Mouse (Mus musculus) stomach, embryonic 15.5 days (tissue): ENCODE results near the gene Exoc4. TPM values are rescaled to one million over a fixed set of nuclear protein-coding genes. Genes with fewer than 3 reads are reported as not detected.

Source experiments
- ATAC-seq: fragments of 200-750 bp; cut with Nextera tagmentation; 2 replicates; pipeline ENCODE4 v1.8.0; 2017; ENCODE audit warnings: low read depth, moderate number of reproducible peaks, moderate TSS enrichment; ENCODE audit not compliant: insufficient read depth, low FRiP score
- H3K27ac ChIP-seq: fragments of 300-500 bp; sonication (generic); 2 replicates; pipeline ENCODE4 v1.5.1; 2015; ENCODE audit warnings: mild to moderate bottlenecking, inconsistent platforms
- H3K27me3 ChIP-seq: fragments of 300-500 bp; sonication (generic); replicated peaks from 2 replicates; pipeline ENCODE4 v1.6.1; 2015; ENCODE audit warnings: inconsistent platforms
- H3K36me3 ChIP-seq: fragments of 300-500 bp; sonication (generic); 2 replicates; pipeline ENCODE4 v1.6.1; 2015; ENCODE audit warnings: inconsistent platforms
- H3K4me1 ChIP-seq: fragments of 300-500 bp; sonication (generic); 2 replicates; pipeline ENCODE4 v1.6.1; 2015; ENCODE audit warnings: inconsistent platforms
- H3K4me2 ChIP-seq: fragments of 300-500 bp; sonication (generic); 2 replicates; pipeline ENCODE4 v1.6.1; 2015; ENCODE audit warnings: mild to moderate bottlenecking, inconsistent platforms
- H3K4me3 ChIP-seq: fragments of 300-500 bp; sonication (generic); replicated peaks from 2 replicates; pipeline ENCODE4 v1.5.1; 2015; ENCODE audit warnings: inconsistent platforms
- H3K9ac ChIP-seq: fragments of 300-500 bp; sonication (generic); 2 replicates; pipeline ENCODE4 v1.6.1; 2015; ENCODE audit warnings: inconsistent platforms
- H3K9me3 ChIP-seq: fragments of 300-500 bp; sonication (generic); 2 replicates; pipeline ENCODE4 v1.6.1; 2016; ENCODE audit warnings: inconsistent platforms
- WGBS: fragments of 180-500 bp; shearing (Covaris S2); methylation state at CpG from one replicate; pipeline ENCODE4 v1.1.7; 2015; 5-methylcytosine and 5-hydroxymethylcytosine counted together
- polyA plus RNA-seq: library from polyadenylated mRNA; unstranded; fragments of >200 nt; fragmentation: Nextera tagmentation; extraction: Ambion mirVana; gene quantifications from 2 replicates; pipeline ENCODE4 v1.2.1, GENCODE M21; 2015

Gene Exoc4
- polyA plus RNA-seq, 1 experiment from 2014 or later: 31.4 TPM

DNA sequence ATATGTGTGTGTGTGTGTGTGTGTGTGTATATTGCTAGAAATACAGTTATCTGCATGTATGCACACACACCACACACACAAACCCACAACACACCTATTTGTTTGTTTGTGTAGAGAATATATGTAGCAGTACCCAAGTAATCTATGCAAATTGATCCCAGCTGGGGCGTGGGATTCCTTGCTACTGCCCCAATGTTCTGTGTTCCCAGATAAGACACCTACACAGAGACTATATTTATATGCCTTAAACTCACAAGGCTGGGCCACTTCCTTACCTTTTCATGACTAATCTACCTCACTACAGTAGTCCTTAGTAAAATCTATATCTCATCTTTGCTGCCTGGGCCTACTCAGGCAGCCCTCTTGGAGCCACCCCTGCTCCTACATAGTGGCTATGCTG is 312.0 kb downstream of the Exoc4 start:
- Histone ChIP-seq H3K4me1 (no peaks in the 10 kb centered on the region), H3K4me2 (no peak overlapping the region), H3K27me3 (no peaks in the 10 kb centered on the region), H3K27ac (no peak overlapping the region), H3K9ac (no peak overlapping the region), H3K4me3 (no peak overlapping the region), H3K36me3 (no peaks in the 10 kb centered on the region), H3K9me3 (no peaks in the 10 kb centered on the region)
- 78% methylated on average over 1 of the region's 1 CpGs for WGBS
- ATAC-seq: no peak

DNA sequence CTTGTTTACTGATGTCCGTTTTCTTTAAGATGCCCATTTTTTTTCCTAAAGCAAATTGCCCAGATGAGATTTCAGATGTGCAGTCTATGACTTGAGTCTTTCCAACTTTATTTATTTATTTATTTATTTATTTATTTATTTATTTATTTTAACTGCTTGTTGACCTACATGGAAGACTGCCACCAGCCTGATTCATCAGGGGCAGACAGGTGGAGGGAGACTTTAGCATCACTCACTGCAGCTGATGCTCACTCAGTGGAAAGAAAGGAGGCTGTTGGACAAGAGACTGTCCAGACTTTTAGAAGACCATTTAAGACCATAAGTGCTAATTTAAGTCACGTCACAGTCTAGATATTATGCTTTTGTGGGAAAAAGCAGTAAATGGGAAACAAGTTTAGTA is 313.0 kb downstream of the Exoc4 start:
- 82% methylated on average over 2 of the region's 2 CpGs for WGBS

GRCm38 (mm10) chr6:33575947-33576346 is 327.1 kb downstream of the Exoc4 start:
- H3K9ac ChIP-seq: no peak overlapping the region
- no peaks in the 10 kb centered on the region for H3K27me3 ChIP-seq
- no peak overlapping the region for H3K4me3 ChIP-seq
- 85% methylated on average over 4 of the region's 4 CpGs for WGBS
- H3K36me3 ChIP-seq: no peaks in the 10 kb centered on the region
- H3K27ac ChIP-seq: no peak overlapping the region
- no peak for ATAC-seq
- no peaks in the 10 kb centered on the region for H3K9me3 ChIP-seq
- no peak overlapping the region for H3K4me2 ChIP-seq
- no peaks in the 10 kb centered on the region for H3K4me1 ChIP-seq

More for the DNA sequence above, 313.0 kb downstream of the Exoc4 start:
- no peak for ATAC-seq
- Histone ChIP-seq H3K4me1 (no peaks in the 10 kb centered on the region), H3K36me3 (no peaks in the 10 kb centered on the region), H3K4me3 (no peak overlapping the region), H3K27me3 (no peaks in the 10 kb centered on the region), H3K27ac (no peak overlapping the region), H3K4me2 (no peak overlapping the region), H3K9me3 (no peaks in the 10 kb centered on the region), H3K9ac (no peak overlapping the region)

GRCm38 (mm10) chr6:33608469-33608868 is 359.6 kb downstream of the Exoc4 start:
- Histone ChIP-seq H3K4me3 (no peak overlapping the region), H3K27me3 (no peaks in the 10 kb centered on the region), H3K4me1 (no peaks in the 10 kb centered on the region), H3K27ac (no peak overlapping the region), H3K9ac (no peak overlapping the region), H3K36me3 (no peaks in the 10 kb centered on the region), H3K9me3 (no peaks in the 10 kb centered on the region), H3K4me2 (no peak overlapping the region)
- no peak for ATAC-seq
- 76% methylated on average over 4 of the region's 4 CpGs for WGBS

GRCm38 (mm10) chr6:33613978-33614377 is 365.1 kb downstream of the Exoc4 start:
- Histone ChIP-seq H3K36me3 (no peaks in the 10 kb centered on the region), H3K4me3 (no peak overlapping the region), H3K4me2 (no peak overlapping the region), H3K27ac (no peak overlapping the region), H3K4me1 (no peaks in the 10 kb centered on the region), H3K27me3 (no peaks in the 10 kb centered on the region), H3K9me3 (no peaks in the 10 kb centered on the region), H3K9ac (no peak overlapping the region)
- no peak for ATAC-seq
- 70% methylated on average over 1 of the region's 1 CpGs for WGBS

DNA sequence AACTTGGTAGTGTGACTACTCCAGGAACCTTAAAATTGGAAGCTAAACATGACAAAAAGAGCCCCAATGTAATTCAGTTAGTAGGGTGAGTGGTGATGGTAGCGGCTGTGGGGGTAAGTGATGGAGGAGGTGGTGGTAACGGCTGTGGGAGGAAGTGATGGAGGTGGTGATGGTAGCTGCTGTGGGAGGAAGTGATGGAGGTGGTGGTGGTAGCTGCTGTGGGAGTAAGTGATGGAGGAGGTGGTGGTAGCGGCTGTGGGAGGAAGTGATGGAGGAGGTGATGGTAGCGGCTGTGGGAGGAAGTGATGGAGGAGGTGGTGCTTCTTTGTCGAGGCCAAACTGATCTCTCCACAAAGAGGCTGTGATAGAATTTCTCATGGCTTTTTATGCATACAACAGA is 369.7 kb downstream of the Exoc4 start:
- ATAC-seq: no peak
- Histone ChIP-seq H3K4me1 (no peaks in the 10 kb centered on the region), H3K4me3 (no peak overlapping the region), H3K4me2 (no peak overlapping the region), H3K27me3 (no peaks in the 10 kb centered on the region), H3K36me3 (no peaks in the 10 kb centered on the region), H3K27ac (no peak overlapping the region), H3K9ac (no peak overlapping the region), H3K9me3 (no peaks in the 10 kb centered on the region)
- WGBS: 92% methylated on average over 5 of the region's 5 CpGs

GRCm38 (mm10) chr6:33620701-33621100 is 371.8 kb downstream of the Exoc4 start:
- H3K36me3 ChIP-seq: no peaks in the 10 kb centered on the region
- H3K4me2 ChIP-seq: no peak overlapping the region
- H3K9ac ChIP-seq: no peak overlapping the region
- H3K27me3 ChIP-seq: no peaks in the 10 kb centered on the region
- 55% methylated on average over 1 of the region's 1 CpGs for WGBS
- no peak overlapping the region for H3K4me3 ChIP-seq
- no peaks in the 10 kb centered on the region for H3K4me1 ChIP-seq
- H3K9me3 ChIP-seq: no peaks in the 10 kb centered on the region
- H3K27ac ChIP-seq: no peak overlapping the region
- ATAC-seq: no peak

- Histone ChIP-seq H3K4me1 (no peaks in the 10 kb centered on the region), H3K36me3 (no peaks in the 10 kb centered on the region), H3K9me3 (no peaks in the 10 kb centered on the region), H3K27ac (no peak overlapping the region), H3K4me3 (no peak overlapping the region), H3K9ac (no peak overlapping the region), H3K4me2 (no peak overlapping the region), H3K27me3 (no peaks in the 10 kb centered on the region)
- ATAC-seq: no peak
Measured at GRCm38 (mm10) chr6:33625931-33626330, 377.0 kb downstream of the Exoc4 start.

GRCm38 (mm10) chr6:33631133-33631532 is 382.2 kb downstream of the Exoc4 start:
- Histone ChIP-seq H3K27me3 (no peaks in the 10 kb centered on the region), H3K36me3 (no peaks in the 10 kb centered on the region), H3K9ac (no peak overlapping the region), H3K27ac (no peak overlapping the region), H3K4me3 (no peak overlapping the region), H3K4me2 (no peak overlapping the region), H3K9me3 (no peaks in the 10 kb centered on the region), H3K4me1 (no peaks in the 10 kb centered on the region)
- no peak for ATAC-seq
- WGBS: 90% methylated on average over 2 of the region's 2 CpGs

DNA sequence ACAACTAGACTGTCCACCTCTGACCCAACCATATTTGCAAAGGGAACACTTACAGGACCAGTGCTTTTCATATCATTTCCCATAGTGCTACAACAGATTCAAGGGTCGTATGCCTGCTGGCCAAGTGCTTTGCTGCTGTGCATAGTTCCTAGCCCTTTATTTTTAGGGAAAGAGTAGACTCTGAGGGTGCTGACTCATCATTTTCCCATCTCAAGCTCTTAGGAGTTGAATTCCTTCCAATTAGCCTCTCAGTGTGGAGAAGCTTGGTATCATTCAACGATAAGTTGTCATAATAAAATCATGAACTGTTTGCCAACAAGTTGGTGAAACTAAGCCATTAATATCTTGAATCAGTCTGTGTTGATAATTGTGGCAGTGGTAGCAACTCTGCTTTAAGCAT is 388.3 kb downstream of the Exoc4 start:
- Histone ChIP-seq H3K27ac (no peak overlapping the region), H3K4me3 (no peak overlapping the region), H3K9me3 (no peaks in the 10 kb centered on the region), H3K36me3 (no peaks in the 10 kb centered on the region), H3K4me2 (no peak overlapping the region), H3K4me1 (no peaks in the 10 kb centered on the region), H3K9ac (no peak overlapping the region), H3K27me3 (no peaks in the 10 kb centered on the region)
- ATAC-seq: no peak
- WGBS: 61% methylated on average over 2 of the region's 2 CpGs

- Histone ChIP-seq H3K36me3 (no peaks in the 10 kb centered on the region), H3K4me1 (no peaks in the 10 kb centered on the region), H3K4me3 (no peak overlapping the region), H3K27me3 (no peaks in the 10 kb centered on the region), H3K9ac (no peak overlapping the region), H3K9me3 (no peaks in the 10 kb centered on the region), H3K27ac (no peak overlapping the region), H3K4me2 (no peak overlapping the region)
- ATAC-seq: no peak
- 51% methylated on average over 10 of the region's 10 CpGs for WGBS
Measured at GRCm38 (mm10) chr6:33681778-33682640, 433.1 kb downstream of the Exoc4 start.

DNA sequence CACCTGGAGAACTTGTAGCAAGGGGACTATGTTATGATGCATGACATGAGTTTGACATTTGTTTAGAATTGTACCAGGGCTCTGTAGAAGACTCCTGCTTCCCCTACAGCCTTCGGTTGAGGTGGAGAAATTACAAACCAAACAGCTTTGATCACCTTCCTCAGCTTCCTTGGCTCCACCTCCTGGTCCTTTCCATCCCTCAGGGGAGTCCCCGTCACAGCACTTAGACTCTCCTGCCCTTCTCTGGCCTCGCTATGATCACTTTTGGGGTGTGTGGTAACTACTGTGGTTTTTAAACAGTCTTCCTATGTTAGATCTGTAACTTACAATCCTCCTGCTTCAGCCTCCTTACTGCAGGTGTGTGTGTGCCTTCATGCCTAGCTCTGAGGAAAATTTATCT is 434.6 kb downstream of the Exoc4 start:
- no peaks in the 10 kb centered on the region for H3K36me3 ChIP-seq
- no peak overlapping the region for H3K4me3 ChIP-seq
- no peaks in the 10 kb centered on the region for H3K27me3 ChIP-seq
- 58% methylated on average over 3 of the region's 3 CpGs for WGBS
- no peaks in the 10 kb centered on the region for H3K9me3 ChIP-seq
- H3K4me2 ChIP-seq: no peak overlapping the region
- H3K27ac ChIP-seq: no peak overlapping the region
- no peaks in the 10 kb centered on the region for H3K4me1 ChIP-seq
- H3K9ac ChIP-seq: no peak overlapping the region
- no peak for ATAC-seq

- ATAC-seq: no peak
- H3K27ac ChIP-seq: no peak overlapping the region
- H3K9me3 ChIP-seq: no peaks in the 10 kb centered on the region
- no peaks in the 10 kb centered on the region for H3K36me3 ChIP-seq
- H3K9ac ChIP-seq: no peak overlapping the region
- 57% methylated on average over 2 of the region's 2 CpGs for WGBS
- H3K4me1 ChIP-seq: no peaks in the 10 kb centered on the region
- no peak overlapping the region for H3K4me3 ChIP-seq
- H3K4me2 ChIP-seq: no peak overlapping the region
- no peaks in the 10 kb centered on the region for H3K27me3 ChIP-seq
Measured at GRCm38 (mm10) chr6:33685321-33685720, 436.4 kb downstream of the Exoc4 start.
